Comparison of ENCODE assay signal across 21 mouse cellular contexts in the genomic region with DNA sequence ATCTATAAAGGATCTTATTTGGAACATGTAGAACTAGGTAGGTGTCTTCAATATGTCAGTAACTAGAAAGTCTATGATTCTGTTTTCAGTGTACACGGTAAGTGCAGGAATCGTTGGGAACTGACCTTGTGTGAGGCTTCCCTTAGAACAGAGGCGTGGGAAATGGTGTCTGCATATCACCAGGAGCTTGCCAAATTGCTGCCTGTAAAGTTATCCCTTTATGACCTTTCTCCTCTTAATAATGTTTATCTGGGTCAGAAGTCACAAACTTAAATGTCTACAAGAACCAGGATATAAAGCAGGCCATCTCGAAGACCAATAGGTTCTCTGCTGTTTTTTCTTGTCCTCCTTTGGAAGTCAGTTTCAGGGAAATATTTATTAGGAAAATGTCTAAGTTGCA. TPM values are rescaled to one million over a fixed set of nuclear protein-coding genes. Genes with fewer than 3 reads are reported as not detected.
A peak's percentile ranks its signal among the peaks of the same experiment; 100 is the strongest.
DNase-seq lines count a peak whose midpoint lies in the region; ATAC-seq and TF ChIP-seq lines count a peak whose summit lies in the region.
"Had no signal": no experiment of that assay in that cellular context is flagged by ENCODE, and none has a peak within 500 bp of the region (broad histone marks: within the 10 kb centered on the region; RNA-seq: fewer than 3 reads in every experiment).

No protein-coding gene starts in this region.

- no peaks in the 10 kb centered on the region for H3K36me3 ChIP-seq in kidney, postnatal 0 days (ENCODE audit: insufficient read depth, low read length)
- 0 out of 2 replicates have a peak, but pooled peaks cover 3% of the 10 kb centered on the region for H3K36me3 ChIP-seq in intestine, postnatal 0 days (ENCODE audit: control insufficient read depth, insufficient read depth)

- 0 out of 2 replicates have a peak overlapping the region, but pooled peaks have one; percentile 1 for H3K4me3 ChIP-seq in gastrocnemius, adult 2 months
- H3K4me3 ChIP-seq in kidney, postnatal 0 days (replicated peaks; ENCODE audit: low read depth, low read length): no peak overlapping the region
- H3K4me3 ChIP-seq in brown adipose tissue, adult 24 weeks (ENCODE audit: insufficient read depth, low read depth, low read length): no peak overlapping the region
- H3K4me3 ChIP-seq in intestine, postnatal 0 days (ENCODE audit: low read depth, low read length): no peak overlapping the region
- H3K4me3 ChIP-seq: embryonic facial prominence, embryonic 10.5 days; forebrain, embryonic 13.5 days; heart, embryonic 15.5 days; hindbrain, embryonic 12.5 days had no signal

- no peak for ATAC-seq in kidney, postnatal 0 days (replicated peaks; ENCODE audit: low FRiP score, low read depth)
- peak; percentile 50 for ATAC-seq in intestine, postnatal 0 days
- ATAC-seq: forebrain, embryonic 13.5 days; forebrain, postnatal 0 days; hindbrain, embryonic 16.5 days; inflammation-experienced regulatory T-cells, adult 6 months had no signal

- intact Hi-C loops in gastrocnemius, adult 2 months (cut with DNase I): no loop called here

- H3K27me3 ChIP-seq in kidney, postnatal 0 days (ENCODE audit: insufficient read depth, low read length): no peaks in the 10 kb centered on the region
- H3K27me3 ChIP-seq in intestine, postnatal 0 days (replicated peaks; ENCODE audit: control insufficient read depth, insufficient read depth, low read length): no peaks in the 10 kb centered on the region
- H3K27me3 ChIP-seq: forebrain, embryonic 13.5 days; heart, embryonic 15.5 days; hindbrain, embryonic 12.5 days had no signal

- no peak overlapping the region for H3K4me2 ChIP-seq in kidney, postnatal 0 days (ENCODE audit: low read length)
- H3K4me2 ChIP-seq in intestine, postnatal 0 days (replicated peaks; ENCODE audit: low read depth): no peak overlapping the region
- H3K4me2 ChIP-seq: forebrain, embryonic 13.5 days; heart, embryonic 11.5 days; heart, embryonic 15.5 days; hindbrain, embryonic 12.5 days had no signal

- H3K27ac ChIP-seq in gastrocnemius, adult 2 months: peak overlapping the region; percentile 84
- no peak overlapping the region for H3K27ac ChIP-seq in kidney, postnatal 0 days
- peak overlapping the region; percentile 86 for H3K27ac ChIP-seq in brown adipose tissue, adult 24 weeks (replicated peaks; ENCODE audit: low read depth, low read length)
- H3K27ac ChIP-seq in intestine, postnatal 0 days (ENCODE audit: low read depth, low read length): peak overlapping the region; percentile 16; the same call in 1 of the 2 replicates
- H3K27ac ChIP-seq: embryonic facial prominence, embryonic 10.5 days; forebrain, embryonic 13.5 days; heart, embryonic 15.5 days; hindbrain, embryonic 12.5 days had no signal

- TF ChIP-seq CTCF in gastrocnemius, adult 2 months (IDR thresholded peaks at IDR 0.05): no peak
- no peak for TF ChIP-seq CTCF in kidney, postnatal 0 days (IDR thresholded peaks at IDR 0.05; ENCODE audit: low read depth)
- TF ChIP-seq CTCF in intestine, postnatal 0 days (IDR thresholded peaks at IDR 0.05; ENCODE audit: low read depth): no peak

- 57% methylated on average over 4 of the region's 4 CpGs for WGBS in kidney, postnatal 0 days
- 15% methylated on average over 4 of the region's 4 CpGs for WGBS in intestine, postnatal 0 days

- H3K9me3 ChIP-seq in kidney, postnatal 0 days (replicated peaks; ENCODE audit: low read length): no peaks in the 10 kb centered on the region
- H3K9me3 ChIP-seq in intestine, postnatal 0 days (ENCODE audit: control insufficient read depth): no peaks in the 10 kb centered on the region
- H3K9me3 ChIP-seq: embryonic facial prominence, embryonic 10.5 days; forebrain, embryonic 13.5 days; heart, embryonic 15.5 days; hindbrain, embryonic 12.5 days had no signal

- no peak overlapping the region for H3K9ac ChIP-seq in kidney, postnatal 0 days (ENCODE audit: low read depth, low read length)
- no peak overlapping the region for H3K9ac ChIP-seq in intestine, postnatal 0 days (ENCODE audit: low read depth, low read length)
- H3K9ac ChIP-seq: forebrain, embryonic 13.5 days; forebrain, postnatal 0 days; heart, embryonic 15.5 days; hindbrain, embryonic 12.5 days had no signal

- DNase-seq in gastrocnemius, adult 2 months: no peak
- no peak for DNase-seq in gastrocnemius, postnatal 10 days
- peak; percentile 18 for DNase-seq in kidney, postnatal 0 days (ENCODE audit: low spot score)
- no peak for DNase-seq in kidney, postnatal 14 days
- no peak for DNase-seq in thymus, postnatal 0 days (ENCODE audit: low spot score)
- DNase-seq in layer of hippocampus, adult 11-12 months (ENCODE audit: low spot score): no peak
- DNase-seq: adrenal gland, postnatal 10 days; cerebellum, adult 11-12 months; cerebellum, postnatal 10 days; forebrain, postnatal 0 days; gastrocnemius, postnatal 25 days; heart, postnatal 4 days had no signal

- no peaks in the 10 kb centered on the region for H3K4me1 ChIP-seq in kidney, postnatal 0 days (replicated peaks; ENCODE audit: insufficient read depth, low read length)
- peaks cover 39% of the 10 kb centered on the region for H3K4me1 ChIP-seq in brown adipose tissue, adult 24 weeks (ENCODE audit: control insufficient read depth, insufficient read depth, insufficient read length, low read length)
- peaks cover 9% of the 10 kb centered on the region; the same call in 1 of the 2 replicates for H3K4me1 ChIP-seq in intestine, postnatal 0 days (replicated peaks; ENCODE audit: control insufficient read depth, insufficient read depth, low read length)

RNA-seq across cellular contexts. Expression of a gene that starts 17.6 kb away (rescaled TPM):
- 10 to 100 TPM; 55.7 to 66.0 TPM for total RNA-seq in gastrocnemius, adult 2 months (2021)
- 10 to 100 TPM; 57.4 to 57.6 TPM for total RNA-seq in gastrocnemius, postnatal 10 days (2021)
- polyA plus RNA-seq in kidney, postnatal 0 days (2015; fragmentation: Nextera tagmentation; extraction: Ambion mirVana): 13.8 and 14.9 TPM in 2 replicates
- polyA plus RNA-seq in brown adipose tissue, adult 24 weeks (2012; ENCODE audit: insufficient read depth, insufficient read length, missing spikeins): 7.8 and 8.2 TPM in 2 replicates
- polyA plus RNA-seq in intestine, postnatal 0 days (2015; fragmentation: Nextera tagmentation; extraction: Ambion mirVana): 17.8 and 18.4 TPM in 2 replicates
- 7.3 and 8.2 TPM in 2 replicates for polyA plus RNA-seq in thymus, postnatal 0 days (2015; fragmentation: Nextera tagmentation; extraction: Ambion mirVana)
